Mouse (Mus musculus) 3T3-L1 (cell line): ENCODE measurements around the gene Tnnt1.
"Not testable (repeated sequence)": the region's sequence is repeated elsewhere in the genome, so short reads cannot be mapped to it uniquely, and the experiment has no call there.

Experiments
- DNase-seq: peaks from one replicate; pipeline ENCODE4 v3.0.0-alpha.2; 2015; ENCODE audit warnings: low read depth, low spot score

Gene Tnnt1

DNA sequence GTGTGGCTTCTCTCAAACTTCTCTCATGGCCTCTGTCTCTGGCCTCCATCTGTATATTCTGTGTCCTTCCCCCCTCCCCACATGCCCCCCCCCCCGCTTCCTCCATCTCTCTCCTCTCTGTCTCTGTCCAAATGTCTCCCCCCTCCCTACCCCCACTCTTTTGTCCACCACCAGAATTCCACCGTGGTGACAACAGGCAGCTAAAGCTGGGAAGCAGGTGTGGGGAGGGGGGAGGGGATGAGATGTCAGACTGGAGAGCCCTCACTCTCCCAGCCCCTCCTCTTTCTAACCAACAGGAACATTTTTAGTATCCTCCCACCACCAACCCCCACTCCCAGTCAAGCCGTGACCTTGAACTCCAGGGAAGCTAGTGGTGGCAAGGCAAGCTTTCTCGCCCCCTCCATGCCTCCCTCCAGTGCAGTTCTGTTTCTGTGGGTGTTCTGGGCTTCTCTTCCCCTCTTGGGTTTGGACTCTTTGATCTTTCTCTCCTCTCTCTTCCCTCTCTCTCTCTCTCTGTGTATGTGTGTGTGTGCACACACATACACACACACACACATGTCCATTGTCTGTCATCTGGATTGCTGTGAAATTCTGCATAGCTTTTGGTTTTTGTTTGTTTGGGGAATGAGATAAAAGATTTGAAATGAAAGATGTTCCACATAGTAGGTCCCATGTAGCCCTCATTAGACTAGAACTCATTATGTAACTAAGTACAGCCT is at the start of gene Tnnt1:
Tnnt1 (minus strand) TSS at position 51 of the 719 bp plus-strand sequence.
- no peak for DNase-seq

DNA sequence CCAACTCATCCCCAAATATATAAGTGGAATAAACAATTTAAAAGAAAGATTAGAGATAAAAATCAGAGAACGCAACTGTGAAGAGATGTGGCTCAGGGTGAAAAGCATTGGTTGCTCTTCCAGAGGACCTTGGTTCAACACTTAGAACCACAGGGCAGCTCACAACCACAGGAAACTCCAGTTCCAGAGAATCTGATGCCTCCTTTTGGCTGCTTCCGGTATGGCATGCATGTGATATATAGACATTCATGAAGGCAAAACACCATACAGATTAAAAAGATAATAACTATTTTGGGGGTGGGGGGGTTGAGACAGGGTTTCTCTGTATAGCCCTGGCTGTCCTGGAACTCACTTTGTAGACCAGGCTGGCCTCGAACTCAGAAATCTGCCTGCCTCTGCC is 46.5 kb upstream of the Tnnt1 start:
- DNase-seq = peak; percentile 11

DNA sequence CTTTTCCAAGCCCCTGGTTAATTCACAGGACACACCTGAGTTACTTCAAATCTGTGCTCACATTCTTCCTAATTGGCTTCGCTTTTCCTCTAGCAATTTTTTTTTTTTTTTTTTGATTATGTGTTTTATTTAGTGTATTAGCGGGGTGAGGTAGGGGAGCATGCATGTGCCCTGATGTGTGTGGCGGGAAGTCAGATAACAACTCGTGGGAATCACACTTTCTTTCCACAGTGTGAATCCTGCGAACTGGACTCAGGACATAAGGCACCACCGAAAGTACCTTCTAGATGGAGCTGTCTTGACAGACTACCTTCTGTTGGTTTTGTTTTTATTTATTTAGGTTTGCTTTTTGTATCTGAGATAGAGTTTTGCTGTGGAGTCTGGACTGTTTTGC is 41.0 kb upstream of the Tnnt1 start:
- no peak for DNase-seq

DNA sequence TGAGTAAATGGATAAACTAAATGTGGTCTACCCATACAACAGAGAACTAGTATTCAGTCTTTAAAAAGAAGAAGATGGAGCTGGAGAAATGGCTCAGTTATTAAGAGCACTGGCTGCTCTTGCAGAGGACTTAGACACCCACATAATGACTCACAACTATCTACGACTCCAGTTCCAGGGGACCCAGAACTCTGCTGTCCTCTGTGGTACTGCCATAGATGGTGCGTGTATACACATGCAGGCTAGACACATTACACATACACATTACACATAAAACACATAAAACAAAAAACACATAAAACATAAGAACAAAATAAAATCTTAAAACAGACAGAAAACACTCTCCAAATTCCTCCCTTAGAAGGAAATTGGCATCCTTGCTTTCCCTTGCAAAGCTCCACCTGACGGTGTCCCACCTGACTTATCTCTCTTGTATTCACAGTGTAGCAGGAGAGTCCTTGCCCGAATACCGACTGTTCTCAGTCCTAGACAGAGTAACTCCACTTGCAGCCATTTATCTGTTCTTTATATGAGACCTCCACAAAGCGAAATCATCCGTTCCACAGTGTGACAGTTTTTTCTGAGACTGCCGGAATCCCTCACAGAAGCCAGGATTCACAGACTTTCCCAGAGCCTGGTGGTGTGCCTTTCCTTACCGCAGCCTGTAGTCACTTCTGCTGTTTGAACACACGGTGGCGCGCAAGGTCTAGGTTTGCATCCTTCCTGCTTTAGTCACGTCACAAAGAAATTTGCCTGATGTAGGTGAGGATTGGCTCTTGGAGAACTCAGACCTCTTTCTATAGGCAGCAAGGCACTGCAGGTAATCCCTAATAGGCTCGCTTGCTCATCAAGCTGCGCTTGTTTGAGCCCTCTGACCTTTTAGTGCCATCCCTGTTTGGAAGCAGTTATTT is 40.3 kb upstream of the Tnnt1 start:
- peak; percentile 90 for DNase-seq

DNA sequence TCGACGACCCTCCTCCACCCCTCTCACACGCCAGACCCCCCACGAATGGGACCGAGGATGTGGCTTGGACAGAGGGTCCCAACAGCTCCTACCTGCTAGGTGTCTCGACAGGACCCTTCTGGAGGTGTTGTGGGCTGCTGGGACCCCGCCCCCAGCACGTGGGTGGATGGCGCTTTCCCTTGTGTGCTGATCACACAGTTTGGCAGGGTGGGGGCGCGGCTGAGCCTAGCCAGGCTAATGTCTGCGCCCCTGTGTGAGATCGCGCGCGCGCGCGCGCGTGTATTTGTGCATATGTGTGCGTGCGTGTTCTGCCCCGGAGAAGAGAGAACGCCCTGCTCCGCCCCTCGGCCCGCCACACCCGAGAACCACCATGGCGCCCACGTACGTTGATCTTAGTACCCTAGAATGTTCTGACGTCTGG is 31.0 kb upstream of the Tnnt1 start, which contains the start of gene Syt5:
Syt5 (minus strand) TSS at position 321 of the 421 bp plus-strand sequence.
- no peak for DNase-seq

DNA sequence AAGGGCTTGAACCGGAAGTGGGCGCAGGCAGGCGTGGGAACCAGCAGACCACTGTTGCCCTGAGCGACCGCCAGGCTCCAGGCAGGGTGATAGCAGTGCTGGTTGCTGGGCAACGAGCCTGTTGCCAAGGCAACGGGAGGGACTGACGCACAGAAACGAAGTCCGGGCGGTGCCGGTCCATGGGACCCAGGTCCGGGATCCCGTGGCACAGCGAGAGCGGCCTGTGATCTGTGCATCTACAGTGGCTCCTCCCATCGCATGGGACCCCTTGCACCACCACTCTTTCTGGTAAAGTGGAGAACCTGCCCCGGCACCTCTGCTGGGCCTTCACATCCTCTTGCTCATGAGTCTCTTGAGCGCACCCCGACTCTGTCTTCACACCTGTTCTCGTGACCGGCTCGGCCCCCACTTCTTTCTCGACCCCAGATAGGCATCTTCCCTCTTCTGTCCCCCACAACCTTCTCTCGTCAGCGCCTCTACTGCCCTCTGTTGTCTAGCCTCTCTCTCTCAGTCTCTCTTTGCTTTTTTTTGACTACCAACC is 30.5 kb upstream of the Tnnt1 start:
- no peak for DNase-seq

DNA sequence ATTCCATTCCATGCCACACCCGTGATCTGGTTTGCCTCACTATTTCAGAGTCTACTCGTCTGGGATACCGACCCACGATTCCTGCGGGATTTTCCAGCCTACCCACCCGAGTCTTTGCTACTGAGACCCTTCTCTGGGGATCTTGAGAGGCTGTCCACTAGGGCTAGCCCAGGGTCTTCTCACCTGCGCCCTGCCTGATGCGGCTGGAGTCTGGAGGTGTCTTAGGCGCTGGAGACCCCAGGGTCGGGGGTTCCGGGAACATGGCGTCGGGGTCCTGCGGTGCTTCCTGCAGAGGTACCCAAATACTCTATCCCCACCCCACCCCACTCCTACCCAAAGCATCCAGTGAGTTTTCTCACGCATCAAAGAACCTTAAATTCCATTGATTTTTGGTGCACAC is 29.9 kb upstream of the Tnnt1 start:
- no peak for DNase-seq

DNA sequence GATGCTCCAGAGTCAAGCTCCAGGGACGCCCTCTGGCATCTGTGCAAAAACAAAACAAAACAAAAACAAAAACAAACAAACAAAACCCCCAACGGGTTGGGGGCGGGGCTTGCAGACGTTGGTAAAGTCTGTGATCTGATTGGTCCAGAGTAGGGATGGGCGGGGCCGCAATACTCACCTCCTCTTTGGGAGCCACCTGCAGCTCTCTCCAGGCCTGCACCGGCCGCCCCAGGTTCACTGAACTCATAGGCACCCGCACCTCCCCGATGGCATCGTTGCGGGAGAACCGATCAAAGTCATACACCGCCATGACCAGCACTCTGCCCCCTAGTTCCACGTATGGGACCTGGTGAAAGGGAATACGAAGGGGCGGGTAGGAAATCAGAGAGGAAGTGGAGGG is 25.8 kb upstream of the Tnnt1 start:
- no peak for DNase-seq

DNA sequence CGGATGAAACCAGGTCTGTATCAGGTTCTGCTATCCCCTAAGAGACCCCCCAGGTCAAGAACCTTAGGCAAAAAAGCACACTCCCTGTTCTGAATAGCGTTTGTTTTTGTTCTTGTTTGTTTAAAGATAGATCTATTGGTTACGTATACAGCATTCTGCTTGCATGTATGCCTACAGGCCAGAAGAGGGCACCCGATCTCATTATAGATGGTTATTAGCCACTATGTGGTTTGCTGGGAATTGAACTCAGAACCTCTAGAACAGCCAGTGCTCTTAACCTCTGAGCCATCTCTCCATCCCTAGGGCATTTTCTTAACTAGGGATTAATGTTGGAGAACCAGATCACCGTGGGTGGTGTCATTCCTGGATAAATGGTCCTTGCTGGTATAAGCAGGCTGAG is 25.2 kb upstream of the Tnnt1 start:
- DNase-seq = no peak

DNA sequence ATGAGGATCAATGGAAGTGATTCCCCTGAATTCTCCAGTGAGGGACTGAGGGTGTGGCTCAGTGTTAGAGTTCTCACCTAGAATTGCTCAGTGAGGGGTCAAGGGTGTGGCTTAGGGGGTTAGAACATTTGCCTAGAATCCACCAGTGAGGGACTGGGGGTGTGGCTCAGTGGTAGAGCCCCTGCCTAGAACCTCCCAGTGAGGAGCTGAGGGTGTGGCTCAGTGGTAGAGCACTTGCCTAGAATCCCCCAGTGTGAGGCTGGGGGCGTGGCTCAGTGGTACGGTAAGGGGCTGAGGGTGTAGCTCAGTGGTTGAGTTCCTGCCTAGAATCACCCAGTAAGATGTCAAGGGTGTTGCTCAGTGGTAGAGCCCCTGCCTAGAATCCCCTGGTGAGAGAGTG is 22.8 kb upstream of the Tnnt1 start:
- no peak for DNase-seq

DNA sequence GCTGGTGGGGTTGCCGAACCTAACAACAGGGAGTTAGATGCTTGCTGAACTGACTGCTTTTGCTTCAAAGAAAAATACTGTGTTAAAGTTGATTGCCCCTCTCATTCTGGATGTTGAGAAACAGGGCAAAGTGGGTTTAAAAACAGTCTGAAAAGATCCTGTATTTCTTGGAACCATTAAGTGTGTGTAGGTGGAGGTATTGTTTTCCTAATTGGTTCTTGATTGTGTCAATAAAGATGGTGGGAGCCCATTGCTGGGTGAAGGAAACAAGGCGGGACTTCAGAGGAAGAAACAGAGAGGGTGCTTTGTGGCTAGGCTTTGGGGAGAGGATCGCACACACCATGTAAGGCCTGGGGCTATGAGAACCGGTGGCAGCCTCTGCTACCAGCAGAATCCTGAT is 21.0 kb upstream of the Tnnt1 start:
- DNase-seq = no peak

DNA sequence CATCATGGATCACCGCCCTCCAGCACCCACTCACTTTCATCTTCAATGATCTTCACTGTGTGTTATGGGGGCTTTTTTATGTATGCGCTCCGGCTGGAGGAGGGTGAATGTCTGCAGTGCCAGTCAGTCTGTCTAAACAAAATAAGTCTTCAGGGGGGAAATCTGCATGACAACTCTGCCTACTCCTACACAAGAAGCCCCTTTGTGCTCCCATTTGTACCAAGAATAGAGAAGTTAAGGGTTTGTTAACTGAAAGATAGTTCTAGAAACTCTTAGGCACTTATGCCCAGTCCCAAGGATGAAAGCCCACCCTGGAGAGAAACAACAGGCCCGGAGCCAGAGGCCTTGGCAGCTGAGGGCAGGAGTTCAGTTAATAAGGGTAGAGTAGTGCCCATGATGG is 20.2 kb upstream of the Tnnt1 start:
- no peak for DNase-seq

DNA sequence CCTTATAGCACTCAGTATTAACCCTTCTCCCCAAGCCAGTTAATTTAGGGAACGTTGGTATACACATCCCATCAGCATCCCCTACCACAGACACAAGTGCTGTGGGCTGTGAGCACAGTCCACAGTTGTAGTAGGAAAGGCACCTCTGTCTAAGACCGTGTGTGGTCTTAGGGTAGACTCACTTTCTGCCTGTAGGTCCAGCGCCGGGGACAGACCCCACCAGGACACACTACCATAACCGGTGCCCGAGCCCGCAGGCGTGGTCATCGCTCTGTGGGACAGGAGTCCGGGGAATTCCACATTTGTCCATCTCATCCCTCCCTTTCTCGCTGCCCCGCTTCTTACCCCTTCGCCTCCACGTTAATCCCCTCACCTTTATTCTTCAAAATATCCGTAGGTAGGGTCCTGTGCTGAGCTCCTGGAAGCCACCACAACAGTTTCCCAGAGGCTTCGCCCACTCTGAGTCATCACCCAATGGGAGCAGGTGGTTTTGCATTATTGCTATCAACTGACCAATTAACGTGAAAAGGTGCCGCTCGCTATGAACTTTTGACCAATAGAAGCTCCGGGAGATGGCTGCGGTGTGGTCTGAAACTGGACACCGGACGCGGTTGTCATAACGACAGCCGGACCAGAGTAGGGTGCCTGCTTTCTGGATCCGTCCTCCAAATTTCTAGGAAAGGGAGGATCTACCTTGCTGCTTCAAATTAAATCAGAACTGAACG is 16.0 kb upstream of the Tnnt1 start, which contains the start of gene Dnaaf3:
Dnaaf3 (minus strand) TSS at position 449 of the 725 bp plus-strand sequence.
- DNase-seq = peak; percentile 73

DNA sequence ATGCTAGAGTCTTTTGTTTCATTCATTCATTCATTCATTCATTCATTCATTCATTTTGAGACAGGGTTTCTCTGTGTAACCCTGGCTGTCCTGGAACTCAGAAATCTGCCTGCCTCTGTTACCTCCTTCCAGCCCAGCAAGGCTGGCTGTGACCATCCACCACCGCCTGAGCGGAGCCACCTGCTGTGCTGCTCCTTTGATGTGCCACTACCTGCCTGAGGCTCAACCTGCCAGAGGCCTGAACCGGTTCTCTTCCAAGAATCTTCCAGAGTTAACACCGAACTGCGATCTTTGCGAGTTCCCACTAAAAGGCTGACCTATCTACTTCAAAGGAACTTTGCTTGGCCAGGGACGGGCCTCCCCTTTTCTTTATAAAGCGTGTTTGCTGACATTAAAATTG is 14.0 kb upstream of the Tnnt1 start:
- DNase-seq = not testable (repeated sequence)

DNA sequence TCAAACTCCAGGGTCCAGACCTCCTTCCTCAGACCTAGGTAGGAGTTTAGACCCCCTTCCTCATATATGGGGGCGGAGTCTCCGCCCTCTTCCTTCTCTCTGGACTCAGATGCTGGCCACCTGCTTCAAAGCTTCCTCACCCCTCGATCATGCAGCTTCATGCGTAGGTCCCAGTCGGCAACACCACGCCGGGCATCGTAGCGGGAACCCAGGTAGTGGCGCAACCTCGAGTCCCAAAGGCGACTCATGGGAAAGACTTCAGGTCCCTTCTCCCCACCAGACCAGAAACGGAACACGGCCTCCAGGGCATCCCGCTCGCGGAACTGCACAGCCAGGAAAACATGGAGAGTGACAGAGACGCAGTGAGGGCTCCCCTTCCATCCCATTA is 11.1 kb upstream of the Tnnt1 start:
- no peak for DNase-seq

DNA sequence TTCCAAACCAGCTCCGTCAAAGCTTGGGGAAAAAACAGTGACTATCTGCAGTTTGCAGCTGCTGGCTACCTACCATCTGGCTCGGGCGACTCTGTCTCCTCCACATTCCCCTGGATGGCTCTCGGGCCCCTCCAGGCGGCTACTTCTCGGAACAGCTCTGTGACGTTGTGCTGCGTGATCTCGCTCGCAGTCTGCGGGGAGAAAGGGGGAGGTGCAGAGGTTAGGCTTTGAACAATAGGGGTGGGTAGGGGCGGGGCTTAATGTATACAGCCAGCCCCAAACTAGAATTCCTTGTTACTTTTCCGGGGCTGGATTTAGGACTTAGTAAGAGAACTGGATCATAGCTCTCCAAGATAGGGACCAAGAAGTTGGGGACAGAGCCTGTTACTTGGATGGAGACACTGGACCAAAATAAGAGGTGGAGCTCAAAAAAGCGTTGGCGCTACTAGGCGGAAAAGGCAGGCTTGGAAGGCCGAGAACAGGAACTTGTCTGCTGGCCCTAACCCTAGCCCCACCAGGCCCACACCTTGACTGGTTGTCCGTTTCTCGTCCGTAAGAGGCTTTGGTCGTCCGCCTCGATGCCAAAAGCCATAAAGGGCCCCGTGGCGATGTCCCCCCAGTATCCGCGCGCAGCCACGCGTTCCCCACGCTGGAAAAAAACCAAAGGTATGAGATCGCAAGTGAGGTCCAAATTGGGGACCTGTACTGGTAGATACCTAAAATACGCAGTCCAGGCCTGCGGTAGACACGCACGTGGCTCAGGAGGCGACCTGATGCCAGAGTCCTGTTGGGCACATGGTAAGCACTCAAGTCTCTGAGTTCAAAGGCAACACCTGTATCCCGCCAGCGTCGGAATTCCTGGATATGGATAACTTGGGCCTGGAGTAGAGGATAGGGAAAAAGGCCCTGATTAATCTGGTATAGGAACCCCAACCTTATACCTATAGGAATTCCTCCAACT is 10.4 kb upstream of the Tnnt1 start:
- peak; percentile 53 for DNase-seq

DNA sequence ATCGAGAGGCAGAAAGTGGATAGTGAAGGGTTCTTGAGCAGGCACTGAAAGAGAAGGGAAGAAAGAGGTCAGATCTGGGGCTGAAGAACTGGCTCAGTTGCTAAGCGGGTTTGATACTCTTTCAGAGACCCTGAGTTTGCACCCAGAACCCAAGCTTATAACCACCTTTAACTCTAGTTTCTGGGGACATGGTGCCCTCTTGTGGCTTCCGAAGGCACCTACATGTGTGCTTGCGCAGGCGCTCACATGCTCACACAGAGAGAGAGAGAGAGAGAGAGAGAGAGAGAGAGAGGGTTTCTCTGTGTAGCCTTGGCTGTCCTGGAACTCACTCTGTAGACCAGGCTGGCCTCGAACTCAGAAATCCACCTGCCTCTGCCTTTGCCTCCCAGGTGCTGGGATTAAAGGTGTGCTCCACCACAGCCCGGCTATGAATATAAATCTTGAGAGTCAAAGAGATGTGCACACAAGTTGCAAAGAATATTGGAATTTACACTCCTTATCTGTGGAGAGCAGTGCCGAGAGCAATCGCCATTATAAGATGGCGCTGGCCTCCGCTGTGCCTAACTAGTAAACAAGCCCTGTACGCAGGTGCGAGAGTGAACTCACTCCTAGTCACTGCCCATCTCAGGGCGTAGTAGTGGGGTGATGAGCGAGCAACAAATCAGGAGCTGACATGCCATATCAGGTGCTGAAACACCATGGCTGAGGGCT is 8.2 kb upstream of the Tnnt1 start, which contains the start of gene Tnni3:
Tnni3 (minus strand) TSS at position 18 of the 711 bp plus-strand sequence.
- DNase-seq = peak; percentile 59

DNA sequence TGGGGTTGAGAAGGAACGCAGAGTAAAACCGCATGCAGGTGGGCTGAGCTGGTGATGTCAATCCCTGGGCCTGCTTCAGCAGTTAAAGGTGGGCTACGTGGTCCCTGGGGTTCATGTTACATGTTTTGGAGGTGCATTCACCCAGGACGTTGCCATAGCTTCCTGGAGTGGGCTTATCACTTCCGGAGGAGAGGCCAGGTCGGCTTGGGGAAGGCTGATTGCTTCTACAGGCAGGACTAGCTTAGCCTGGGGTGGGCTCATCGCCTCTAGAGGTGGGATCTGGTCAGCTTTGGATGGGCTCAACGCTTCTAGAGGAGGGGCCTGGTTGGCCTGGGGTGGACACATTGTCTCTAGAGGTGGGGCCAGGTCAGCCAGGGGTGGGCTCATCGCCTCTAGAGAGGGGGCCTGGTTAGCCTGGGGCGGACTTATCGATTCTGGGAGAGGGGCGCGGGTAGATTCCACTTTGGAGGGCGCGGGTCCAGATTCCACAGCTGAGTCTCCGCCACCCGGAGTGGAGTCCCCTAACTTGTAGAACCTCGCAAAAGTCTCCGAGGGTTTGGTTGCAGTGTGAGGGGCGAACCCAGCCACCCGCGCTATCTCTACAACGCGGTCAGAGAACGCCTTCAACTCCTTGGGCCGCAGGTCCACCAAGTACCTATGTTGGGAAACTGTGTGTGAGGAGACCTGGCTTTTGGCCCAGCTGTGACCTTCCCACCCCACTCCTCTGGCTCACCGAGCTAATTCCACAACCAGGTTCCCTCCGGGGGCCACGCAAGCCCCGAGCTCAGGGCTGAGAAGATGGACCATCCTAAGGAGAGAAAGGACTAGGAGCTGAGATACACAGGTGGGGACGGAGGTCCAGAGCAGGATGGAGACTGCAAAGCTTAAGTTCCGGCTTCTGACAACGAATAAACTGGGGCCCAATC is 7.3 kb upstream of the Tnnt1 start:
- DNase-seq = no peak

DNA sequence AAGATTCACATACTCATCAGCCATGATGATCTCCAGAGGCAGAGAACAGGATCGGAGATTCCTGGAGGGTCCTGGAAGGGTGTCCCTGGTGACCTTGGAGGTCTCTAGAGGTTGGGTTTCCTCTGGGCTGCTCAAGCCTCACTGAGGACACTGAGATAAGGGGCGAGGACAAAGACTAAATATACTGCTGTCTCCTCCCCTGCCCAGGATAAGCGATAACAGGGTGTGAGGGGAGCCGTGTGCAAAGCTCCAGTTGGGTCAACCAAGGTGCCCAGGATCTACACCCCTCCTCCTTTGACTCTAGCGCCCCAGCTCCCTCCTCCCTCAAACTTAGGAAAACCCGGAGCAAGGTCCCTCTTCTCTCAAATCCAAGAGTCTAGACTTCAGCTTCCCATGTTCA is 6.1 kb upstream of the Tnnt1 start:
- DNase-seq = no peak
